Mouse (Mus musculus): ENCODE measurements around the gene Cxcl17. TPM values are rescaled to one million over a fixed set of nuclear protein-coding genes. Genes with fewer than 3 reads are reported as not detected.
"Not testable (repeated sequence)": the region's sequence is repeated elsewhere in the genome, so short reads cannot be mapped to it uniquely, and the experiment has no call there.

The Cxcl17 gene
- polyA plus RNA-seq, 1 experiment = not detected

DNA sequence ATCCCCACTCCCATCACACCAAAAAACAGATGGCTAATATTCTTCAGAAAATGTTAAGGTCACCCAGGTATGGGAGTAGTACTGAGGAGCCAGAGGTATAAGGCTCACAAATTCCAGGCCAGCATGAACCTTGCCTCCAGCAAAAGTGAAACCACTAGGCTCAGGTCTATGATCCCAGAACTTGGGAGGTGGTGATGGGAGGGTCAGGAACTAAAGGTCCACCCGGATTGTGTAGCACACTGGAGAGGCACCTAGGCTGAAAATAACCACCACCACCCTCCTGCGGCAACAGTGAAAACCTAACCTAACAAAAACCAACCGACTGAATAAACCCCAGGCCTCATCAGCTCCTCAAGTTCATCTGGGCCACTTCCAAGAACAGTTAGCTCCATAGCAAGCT, 15.6 kb upstream of the Cxcl17 start:
- Histone ChIP-seq H3K4me3 (replicated peaks) (no peak overlapping the region), H3K4me1 (ENCODE audit: control insufficient read depth) (no peaks in the 10 kb centered on the region), H3K27me3 (ENCODE audit: control insufficient read depth) (no peaks in the 10 kb centered on the region), H3K9me3 (ENCODE audit: control insufficient read depth, low read length) (no peaks in the 10 kb centered on the region), H3K36me3 (ENCODE audit: control insufficient read depth) (no peaks in the 10 kb centered on the region)
- TF ChIP-seq GATA1 (IDR thresholded peaks at IDR 0.05; ENCODE audit: low read length) = no peak
- TF ChIP-seq TAL1 (IDR thresholded peaks at IDR 0.05; ENCODE audit: low read length) = no peak

DNA sequence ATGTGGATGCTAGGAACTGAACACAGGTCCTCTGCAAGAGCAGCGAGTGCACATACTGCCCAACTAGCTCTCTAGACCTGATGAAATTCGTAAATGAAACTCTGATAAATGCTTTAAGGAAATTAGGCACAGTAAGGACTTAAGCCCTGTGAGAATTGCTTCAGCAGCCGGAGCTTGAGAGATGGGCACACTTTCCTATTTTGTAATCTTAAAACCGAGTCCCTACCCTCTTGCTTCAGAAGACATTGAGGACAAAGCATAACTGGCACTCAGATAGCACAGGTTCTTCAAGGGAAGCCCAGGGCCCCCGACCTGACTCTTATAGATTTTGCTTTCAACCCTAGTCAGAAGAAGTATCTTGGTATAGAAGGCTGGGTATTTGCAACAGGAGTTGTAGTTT, 14.5 kb upstream of the Cxcl17 start:
- no peaks in the 10 kb centered on the region for H3K4me1 ChIP-seq (ENCODE audit: control insufficient read depth)
- H3K27me3 ChIP-seq (ENCODE audit: control insufficient read depth) = no peaks in the 10 kb centered on the region
- TF ChIP-seq TAL1 (IDR thresholded peaks at IDR 0.05; ENCODE audit: low read length) (no peak), GATA1 (IDR thresholded peaks at IDR 0.05; ENCODE audit: low read length) (no peak)
- H3K9me3 ChIP-seq (ENCODE audit: control insufficient read depth, low read length) = no peaks in the 10 kb centered on the region
- H3K4me3 ChIP-seq (replicated peaks) = no peak overlapping the region
- H3K36me3 ChIP-seq (ENCODE audit: control insufficient read depth) = no peaks in the 10 kb centered on the region

DNA sequence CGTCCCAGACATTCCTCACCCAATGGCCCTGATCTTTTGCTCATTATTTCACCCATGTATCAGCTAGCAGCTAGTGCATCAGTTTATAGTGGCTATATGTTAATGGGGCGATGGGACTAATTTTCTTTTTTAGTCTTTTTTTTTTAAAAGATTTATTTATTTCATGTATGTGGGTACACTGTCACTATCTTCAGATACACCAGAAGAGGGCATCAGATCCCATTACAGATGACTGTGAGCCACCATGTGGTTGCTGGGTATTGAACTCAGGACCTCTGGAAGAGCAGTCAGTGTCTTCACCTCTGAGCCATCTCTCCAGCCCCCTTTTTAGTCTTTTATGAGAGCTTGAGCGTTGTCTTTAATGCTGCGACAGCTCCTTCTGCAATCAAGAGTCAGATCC, 13.7 kb upstream of the Cxcl17 start:
- not testable (repeated sequence) for H3K36me3 ChIP-seq (ENCODE audit: control insufficient read depth); H3K9me3 ChIP-seq (ENCODE audit: control insufficient read depth, low read length); H3K27me3 ChIP-seq (ENCODE audit: control insufficient read depth); H3K4me1 ChIP-seq (ENCODE audit: control insufficient read depth); H3K4me3 ChIP-seq (replicated peaks)

DNA sequence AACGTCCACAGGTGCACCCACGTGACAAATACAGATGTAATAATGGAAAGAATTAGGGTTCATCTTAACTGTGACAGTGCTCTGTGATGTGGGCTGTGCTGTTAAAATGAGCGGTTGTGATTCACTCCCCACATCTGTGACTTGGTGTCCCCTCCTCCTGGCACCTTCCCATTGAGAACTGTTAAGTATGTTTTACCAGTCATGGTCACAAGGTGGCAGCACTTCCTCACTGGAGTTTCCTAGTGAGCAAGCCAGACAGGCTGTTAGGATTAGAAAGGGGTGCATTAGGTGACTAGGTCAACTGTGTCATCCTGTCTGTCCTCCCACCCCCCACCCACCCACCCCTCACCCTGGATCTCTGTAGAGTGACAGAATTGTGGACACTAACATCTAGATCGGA, 11.7 kb upstream of the Cxcl17 start:
- H3K4me1 ChIP-seq (ENCODE audit: control insufficient read depth) = no peaks in the 10 kb centered on the region
- H3K27me3 ChIP-seq (ENCODE audit: control insufficient read depth) = no peaks in the 10 kb centered on the region
- no peaks in the 10 kb centered on the region for H3K9me3 ChIP-seq (ENCODE audit: control insufficient read depth, low read length)
- H3K4me3 ChIP-seq (replicated peaks) = no peak overlapping the region
- no peaks in the 10 kb centered on the region for H3K36me3 ChIP-seq (ENCODE audit: control insufficient read depth)
- TF ChIP-seq TAL1 (IDR thresholded peaks at IDR 0.05; ENCODE audit: low read length) (no peak), GATA1 (IDR thresholded peaks at IDR 0.05; ENCODE audit: low read length) (no peak)

DNA sequence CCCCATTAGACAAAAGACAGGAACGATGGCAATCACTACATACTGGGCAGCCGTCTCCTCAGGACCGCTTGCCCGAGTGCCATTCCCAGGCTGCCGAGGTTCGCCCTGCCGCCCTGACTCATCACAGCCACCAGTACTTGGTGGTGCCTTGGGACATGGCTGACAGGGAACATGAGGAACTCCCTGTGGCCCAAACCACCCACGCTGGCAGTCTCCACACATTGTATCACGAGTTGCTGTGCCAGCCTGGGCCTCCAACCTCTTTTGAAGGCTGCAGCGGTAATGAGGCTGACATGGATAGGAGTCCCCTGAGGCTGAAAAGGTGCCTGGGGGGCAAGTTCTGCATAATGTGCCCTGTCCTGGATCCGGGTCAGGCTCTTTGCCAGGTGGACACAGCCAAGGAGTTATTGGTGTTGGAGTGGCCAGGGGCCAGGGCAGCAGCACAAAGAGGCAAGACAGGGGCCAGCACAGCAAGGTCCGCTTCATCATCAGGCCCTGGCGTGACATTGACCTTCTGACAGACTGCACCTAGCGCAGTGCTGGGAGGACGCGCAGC, 9.7 kb upstream of the Cxcl17 start:
- TF ChIP-seq GATA1 (IDR thresholded peaks at IDR 0.05; ENCODE audit: low read length) = no peak
- TF ChIP-seq TAL1 (IDR thresholded peaks at IDR 0.05; ENCODE audit: low read length) = no peak
- H3K4me1 ChIP-seq (ENCODE audit: control insufficient read depth) = no peaks in the 10 kb centered on the region
- no peaks in the 10 kb centered on the region for H3K9me3 ChIP-seq (ENCODE audit: control insufficient read depth, low read length)
- no peaks in the 10 kb centered on the region for H3K36me3 ChIP-seq (ENCODE audit: control insufficient read depth)
- no peak overlapping the region for H3K4me3 ChIP-seq (replicated peaks)
- no peaks in the 10 kb centered on the region for H3K27me3 ChIP-seq (ENCODE audit: control insufficient read depth)

DNA sequence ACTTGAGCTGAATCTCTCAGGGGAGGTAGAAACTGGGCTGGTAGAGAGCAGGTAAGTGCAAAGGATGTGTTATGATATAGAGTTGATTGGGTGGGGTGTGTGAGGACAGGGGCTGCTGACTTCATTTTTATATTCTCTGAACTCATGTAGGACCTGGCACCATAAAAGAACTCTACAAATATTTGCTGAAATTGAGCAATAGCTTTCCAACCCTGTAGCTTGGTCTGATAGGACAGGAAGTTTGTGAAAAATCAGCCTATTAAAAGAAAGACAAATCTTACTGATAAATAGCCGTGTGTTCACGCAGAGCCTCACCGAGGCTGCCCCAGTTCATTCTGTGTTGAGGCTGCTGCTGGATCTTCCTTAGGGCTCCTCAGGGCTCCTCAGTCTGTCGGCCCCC, 7.3 kb upstream of the Cxcl17 start:
- H3K4me3 ChIP-seq (replicated peaks) = no peak overlapping the region
- H3K9me3 ChIP-seq (ENCODE audit: control insufficient read depth, low read length) = no peaks in the 10 kb centered on the region
- TF ChIP-seq TAL1 (IDR thresholded peaks at IDR 0.05; ENCODE audit: low read length) (no peak), GATA1 (IDR thresholded peaks at IDR 0.05; ENCODE audit: low read length) (no peak)
- H3K4me1 ChIP-seq (ENCODE audit: control insufficient read depth) = peaks cover 5% of the 10 kb centered on the region; the same call in 1 of the 2 replicates
- H3K27me3 ChIP-seq (ENCODE audit: control insufficient read depth) = no peaks in the 10 kb centered on the region
- no peaks in the 10 kb centered on the region for H3K36me3 ChIP-seq (ENCODE audit: control insufficient read depth)

DNA sequence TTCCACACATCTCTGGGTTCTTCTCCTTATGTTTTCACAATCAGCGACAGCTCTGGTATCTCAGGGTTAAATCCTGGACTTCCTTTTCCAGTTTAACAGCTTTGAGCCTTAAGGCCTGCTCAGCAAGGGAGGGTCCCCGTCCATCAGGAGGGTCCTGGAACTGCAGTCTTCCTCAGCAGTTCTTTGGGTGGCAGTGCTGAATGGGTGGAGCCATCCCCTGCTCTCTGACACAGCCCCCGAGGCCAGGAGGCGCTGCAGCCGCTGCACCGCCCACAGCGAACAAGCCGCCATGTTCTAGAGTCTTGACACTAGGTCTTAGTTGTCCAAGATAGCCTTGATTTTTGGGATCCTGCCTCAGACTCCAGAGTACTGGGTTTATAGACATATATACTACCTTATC, 6.8 kb upstream of the Cxcl17 start:
- no peak for TF ChIP-seq TAL1 (IDR thresholded peaks at IDR 0.05; ENCODE audit: low read length)
- no peak for TF ChIP-seq GATA1 (IDR thresholded peaks at IDR 0.05; ENCODE audit: low read length)
- peaks cover 8% of the 10 kb centered on the region for H3K4me1 ChIP-seq (ENCODE audit: control insufficient read depth)
- no peaks in the 10 kb centered on the region for H3K9me3 ChIP-seq (ENCODE audit: control insufficient read depth, low read length)
- no peaks in the 10 kb centered on the region for H3K27me3 ChIP-seq (ENCODE audit: control insufficient read depth)
- H3K36me3 ChIP-seq (ENCODE audit: control insufficient read depth) = no peaks in the 10 kb centered on the region
- no peak overlapping the region for H3K4me3 ChIP-seq (replicated peaks)

DNA sequence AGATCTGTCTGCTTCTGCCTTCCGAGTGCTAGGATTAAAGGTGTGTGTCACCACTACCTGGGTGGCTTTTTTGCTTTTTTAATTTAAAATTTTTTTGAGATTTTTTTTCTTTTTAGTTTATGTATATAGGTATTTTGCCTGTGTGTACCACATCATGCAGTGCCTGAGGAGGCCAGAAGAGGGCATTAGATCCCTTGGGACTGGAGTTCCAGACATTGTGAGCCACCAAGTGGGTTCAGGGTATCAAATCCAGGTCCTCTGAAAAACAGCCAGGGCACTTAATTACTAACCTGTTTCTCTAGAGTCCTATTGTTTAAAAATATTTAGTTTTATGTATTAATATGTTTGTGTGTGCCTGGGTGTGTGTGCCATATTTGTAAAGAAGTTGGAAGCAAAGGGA, 4.9 kb upstream of the Cxcl17 start:
- TF ChIP-seq TAL1 (IDR thresholded peaks at IDR 0.05; ENCODE audit: low read length) = no peak
- TF ChIP-seq GATA1 (IDR thresholded peaks at IDR 0.05; ENCODE audit: low read length) = no peak
- H3K9me3 ChIP-seq (ENCODE audit: control insufficient read depth, low read length) = no peaks in the 10 kb centered on the region
- no peak overlapping the region for H3K4me3 ChIP-seq (replicated peaks)
- no peaks in the 10 kb centered on the region for H3K36me3 ChIP-seq (ENCODE audit: control insufficient read depth)
- H3K4me1 ChIP-seq (ENCODE audit: control insufficient read depth) = peaks cover 8% of the 10 kb centered on the region
- H3K27me3 ChIP-seq (ENCODE audit: control insufficient read depth) = no peaks in the 10 kb centered on the region

DNA sequence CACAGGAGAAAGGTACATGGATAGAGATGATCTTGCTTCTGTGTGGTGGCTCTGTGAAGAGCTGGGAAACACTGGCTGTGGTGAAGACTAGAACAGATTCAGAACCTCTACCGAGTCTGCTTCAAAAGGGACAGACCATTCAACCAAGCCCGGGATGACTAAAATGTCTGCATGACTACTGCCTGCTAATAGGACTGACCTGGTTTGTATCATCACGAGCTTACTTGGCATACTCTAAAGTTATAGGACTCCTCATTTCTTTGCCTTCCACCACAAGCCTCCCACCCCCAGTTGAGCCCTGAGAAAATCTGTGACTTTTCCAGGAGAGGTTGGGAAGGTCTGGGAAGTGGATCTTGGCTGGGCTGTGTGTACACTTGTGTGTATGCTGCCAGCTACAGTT, 825 bp downstream of the Cxcl17 start:
- H3K4me1 ChIP-seq (ENCODE audit: control insufficient read depth) = peaks cover 8% of the 10 kb centered on the region
- H3K9me3 ChIP-seq (ENCODE audit: control insufficient read depth, low read length) = no peaks in the 10 kb centered on the region
- TF ChIP-seq GATA1 (IDR thresholded peaks at IDR 0.05; ENCODE audit: low read length) (no peak), TAL1 (IDR thresholded peaks at IDR 0.05; ENCODE audit: low read length) (no peak)
- H3K36me3 ChIP-seq (ENCODE audit: control insufficient read depth) = no peaks in the 10 kb centered on the region
- no peaks in the 10 kb centered on the region for H3K27me3 ChIP-seq (ENCODE audit: control insufficient read depth)
- no peak overlapping the region for H3K4me3 ChIP-seq (replicated peaks)

DNA sequence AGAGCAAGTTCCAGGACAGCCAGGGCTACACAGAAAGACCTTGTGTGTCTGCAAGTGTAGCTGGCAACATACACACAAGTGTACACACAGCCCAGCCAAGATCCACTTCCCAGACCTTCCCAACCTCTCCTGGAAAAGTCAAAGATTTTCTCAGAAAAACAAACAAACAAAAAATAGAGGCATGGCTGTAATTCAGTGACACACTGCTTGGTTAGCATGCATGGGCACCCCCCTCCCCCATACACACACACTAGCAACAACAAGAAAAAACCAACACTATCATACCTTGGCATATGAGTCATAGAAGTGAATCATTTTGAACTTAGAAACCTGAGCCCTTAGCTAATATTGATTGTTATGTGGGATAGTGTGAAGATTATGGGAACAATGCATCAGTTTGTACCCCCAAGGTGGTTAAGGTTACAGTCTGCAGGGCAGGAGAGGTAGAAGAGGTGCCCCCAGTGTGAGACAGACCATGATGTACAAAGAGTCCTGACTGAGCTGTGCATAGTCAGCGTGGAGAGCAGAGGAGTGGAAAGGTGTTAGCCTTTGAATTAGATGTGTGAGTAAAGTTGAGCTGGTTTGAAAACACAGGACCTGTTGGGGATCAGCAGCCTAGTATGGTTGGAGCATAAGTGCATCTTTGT, 1.6 kb downstream of the Cxcl17 start:
- H3K27me3 ChIP-seq (ENCODE audit: control insufficient read depth) = no peaks in the 10 kb centered on the region
- no peaks in the 10 kb centered on the region for H3K36me3 ChIP-seq (ENCODE audit: control insufficient read depth)
- no peak for TF ChIP-seq TAL1 (IDR thresholded peaks at IDR 0.05; ENCODE audit: low read length)
- no peak for TF ChIP-seq GATA1 (IDR thresholded peaks at IDR 0.05; ENCODE audit: low read length)
- H3K4me1 ChIP-seq (ENCODE audit: control insufficient read depth) = peaks cover 8% of the 10 kb centered on the region
- no peak overlapping the region for H3K4me3 ChIP-seq (replicated peaks)
- no peaks in the 10 kb centered on the region for H3K9me3 ChIP-seq (ENCODE audit: control insufficient read depth, low read length)

Measured in erythroblast, embryonic 14.5 days (primary cell).